Mouse (Mus musculus): ENCODE measurements at regions not wholly inside any gene's neighbourhood (a gene's known extent, or its start where the extent isn't known, plus 50 kb on each side); places are given as distances from the start of the nearest gene placed in this dataset.

GRCm38 (mm10) chr10:111789264-111789663 lies 183.2 kb upstream of the Krr1 start:
- no peak for DNase-seq

GRCm38 (mm10) chr10:111790911-111791310 lies 181.6 kb upstream of the Krr1 start:
- DNase-seq = no peak

GRCm38 (mm10) chr10:111795056-111795455 lies 177.4 kb upstream of the Krr1 start:
- peak; percentile 72 for DNase-seq

- DNase-seq = peak; percentile 50
Observed at GRCm38 (mm10) chr10:111795756-111796155, 176.7 kb upstream of the Krr1 start.

- no peak for DNase-seq
Observed at GRCm38 (mm10) chr10:111798851-111799281, 173.6 kb upstream of the Krr1 start.

- no peak for DNase-seq
Observed at GRCm38 (mm10) chr10:111799850-111800589, 172.4 kb upstream of the Krr1 start.

- no peak for DNase-seq
Observed at GRCm38 (mm10) chr10:111800590-111800935, 171.9 kb upstream of the Krr1 start.

GRCm38 (mm10) chr10:111801021-111801793 lies 171.3 kb upstream of the Krr1 start:
- no peak for DNase-seq

GRCm38 (mm10) chr10:111801794-111802359 lies 170.6 kb upstream of the Krr1 start:
- no peak for DNase-seq

GRCm38 (mm10) chr10:111806333-111806732 lies 166.1 kb upstream of the Krr1 start:
- DNase-seq = no peak

- peak; percentile 25 for DNase-seq
Observed at GRCm38 (mm10) chr10:111806916-111807315, 165.5 kb upstream of the Krr1 start.

GRCm38 (mm10) chr10:111813736-111814135 lies 158.7 kb upstream of the Krr1 start:
- DNase-seq = no peak

- DNase-seq = no peak
Observed at GRCm38 (mm10) chr10:111814648-111815047, 157.8 kb upstream of the Krr1 start.

- DNase-seq = no peak
Observed at GRCm38 (mm10) chr10:111815160-111815559, 157.3 kb upstream of the Krr1 start.

GRCm38 (mm10) chr10:111815821-111816599 lies 156.5 kb upstream of the Krr1 start:
- no peak for DNase-seq

GRCm38 (mm10) chr10:111819755-111820451 lies 152.6 kb upstream of the Krr1 start:
- DNase-seq = no peak

- no peak for DNase-seq
Observed at GRCm38 (mm10) chr10:111824820-111825219, 147.6 kb upstream of the Krr1 start.

GRCm38 (mm10) chr10:111826033-111826754 lies 146.3 kb upstream of the Krr1 start:
- DNase-seq = no peak

- DNase-seq = peak; percentile 72
Observed at GRCm38 (mm10) chr10:111827246-111827645, 145.2 kb upstream of the Krr1 start.

GRCm38 (mm10) chr10:111827930-111828329 lies 144.5 kb upstream of the Krr1 start:
- peak; percentile 44 for DNase-seq

- no peak for DNase-seq
Observed at GRCm38 (mm10) chr10:111828610-111829009, 143.9 kb upstream of the Krr1 start.

GRCm38 (mm10) chr10:111829291-111829690 lies 143.2 kb upstream of the Krr1 start:
- no peak for DNase-seq

Measured in lung, postnatal 36 days (tissue).